Mouse (Mus musculus) limb, embryonic 12.5 days (tissue): ENCODE results near the gene Prss38. TPM values are rescaled to one million over a fixed set of nuclear protein-coding genes. Genes with fewer than 3 reads are reported as not detected.

ENCODE experiments used
- ATAC-seq: fragments of 200-750 bp; cut with Nextera tagmentation; 2 replicates; pipeline ENCODE4 v1.8.0; 2017; ENCODE audit warnings: low read depth, moderate TSS enrichment; ENCODE audit not compliant: insufficient number of reproducible peaks, insufficient read depth, low FRiP score, low TSS enrichment
- H3K27ac ChIP-seq: fragments of 300-500 bp; sonication (generic); 2 replicates; pipeline ENCODE4 v1.5.1; 2016; ENCODE audit warnings: mild to moderate bottlenecking, moderate library complexity
- H3K27me3 ChIP-seq: fragments of 300-500 bp; sonication (generic); 2 replicates; pipeline ENCODE4 v1.6.1; 2016; ENCODE audit warnings: mild to moderate bottlenecking, moderate library complexity
- H3K36me3 ChIP-seq: fragments of 300-500 bp; sonication (generic); 2 replicates; pipeline ENCODE4 v1.6.1; 2016; ENCODE audit warnings: mild to moderate bottlenecking, moderate library complexity
- H3K4me1 ChIP-seq: fragments of 300-500 bp; sonication (generic); replicated peaks from 2 replicates; pipeline ENCODE4 v1.6.1; 2016
- H3K4me2 ChIP-seq: fragments of 300-500 bp; sonication (generic); 2 replicates; pipeline ENCODE4 v1.6.1; 2016; ENCODE audit warnings: mild to moderate bottlenecking, moderate library complexity
- H3K4me3 ChIP-seq: fragments of 300-500 bp; sonication (generic); replicated peaks from 2 replicates; pipeline ENCODE4 v1.5.1; 2016; ENCODE audit warnings: mild to moderate bottlenecking
- H3K9ac ChIP-seq: fragments of 300-500 bp; sonication (generic); replicated peaks from 2 replicates; pipeline ENCODE4 v1.6.1; 2016; ENCODE audit warnings: mild to moderate bottlenecking, moderate library complexity
- H3K9me3 ChIP-seq: fragments of 300-500 bp; sonication (generic); 2 replicates; pipeline ENCODE4 v1.6.1; 2016; ENCODE audit warnings: mild to moderate bottlenecking, moderate library complexity
- WGBS: fragments of 180-500 bp; shearing (Covaris S2); methylation state at CpG from one replicate; pipeline ENCODE4 v1.1.7; 2016; 5-methylcytosine and 5-hydroxymethylcytosine counted together
- polyA plus RNA-seq: library from polyadenylated mRNA; unstranded; fragments of >200 nt; fragmentation: Nextera tagmentation; extraction: Ambion mirVana; gene quantifications from 2 replicates; pipeline ENCODE4 v1.2.1, GENCODE M21; 2016

Gene Prss38
- 0.16 TPM in 1 of 2 replicates, not detected in the other for polyA plus RNA-seq

DNA sequence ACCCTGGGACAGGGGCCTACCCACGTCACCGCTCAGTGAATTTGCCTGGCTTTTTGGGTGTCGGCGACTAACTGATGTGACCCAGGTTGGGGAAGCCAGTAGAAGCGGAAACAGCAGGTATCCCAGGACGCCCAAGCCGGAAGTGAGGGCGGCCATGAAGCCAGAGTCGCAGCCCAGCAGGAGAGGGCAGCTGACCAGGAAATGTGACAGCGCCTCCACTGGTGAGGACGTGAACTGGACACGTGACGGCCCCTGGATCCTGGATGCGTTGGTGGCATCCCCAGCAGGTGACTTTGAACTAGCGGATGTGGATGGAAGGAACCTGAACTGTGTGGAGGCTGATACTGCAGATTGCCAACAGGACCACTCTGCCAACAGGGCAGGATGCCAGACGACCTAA lies at the start of gene Prss38:
Gene Prss38, minus strand, starts transcription at position 183 of the 400 bp plus-strand sequence.
- 82% methylated on average over 16 of the region's 16 CpGs for WGBS
- ATAC-seq, result no peak
- no peaks in the 10 kb centered on the region for H3K4me1 ChIP-seq
- no peaks in the 10 kb centered on the region for H3K9me3 ChIP-seq
- no peaks in the 10 kb centered on the region for H3K27me3 ChIP-seq
- no peaks in the 10 kb centered on the region for H3K36me3 ChIP-seq
- no peak within 1 kb of the TSS for H3K4me2 ChIP-seq
- H3K9ac ChIP-seq, result no peak within 1 kb of the TSS
- H3K4me3 ChIP-seq, result no peak within 1 kb of the TSS
- no peak within 1 kb of the TSS for H3K27ac ChIP-seq

DNA sequence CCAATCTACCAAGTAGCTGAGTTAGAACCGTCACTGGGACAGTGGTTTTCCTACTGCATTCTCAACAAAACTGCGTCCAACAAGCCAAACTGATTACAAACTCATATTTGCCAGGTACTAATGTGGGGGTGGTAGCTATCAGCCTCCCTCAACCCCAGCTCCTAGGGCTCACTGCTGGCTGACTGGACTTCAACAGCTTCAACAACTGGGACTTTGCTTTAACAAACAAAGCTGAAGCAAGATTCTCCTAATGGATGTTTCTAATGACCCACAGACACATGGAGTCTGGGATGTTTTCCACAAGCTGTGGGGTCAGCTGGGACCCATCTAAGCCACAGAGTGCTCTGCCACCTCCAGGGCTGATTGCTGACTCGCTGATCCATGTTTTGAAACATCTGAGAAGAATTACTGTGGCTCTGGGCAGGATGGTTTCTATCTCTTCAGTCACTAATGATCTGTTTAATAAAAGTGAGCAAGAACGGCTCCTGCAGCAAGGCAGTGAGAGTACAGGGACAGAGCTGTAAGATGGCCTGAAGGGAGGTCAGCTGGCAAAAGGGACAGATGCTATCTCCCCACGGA lies 47.6 kb upstream of the Prss38 start:
- H3K4me3 ChIP-seq, result no peak overlapping the region
- peaks cover 12% of the 10 kb centered on the region for H3K4me1 ChIP-seq
- 0 out of 2 replicates have a peak overlapping the region, but pooled peaks have one; percentile 17 for H3K27ac ChIP-seq
- H3K36me3 ChIP-seq, result peaks cover 95% of the 10 kb centered on the region
- H3K27me3 ChIP-seq, result no peaks in the 10 kb centered on the region
- H3K4me2 ChIP-seq, result no peak overlapping the region
- WGBS, result 68% methylated on average over 5 of the region's 5 CpGs
- ATAC-seq, result no peak
- H3K9ac ChIP-seq, result no peak overlapping the region
- H3K9me3 ChIP-seq, result no peaks in the 10 kb centered on the region

DNA sequence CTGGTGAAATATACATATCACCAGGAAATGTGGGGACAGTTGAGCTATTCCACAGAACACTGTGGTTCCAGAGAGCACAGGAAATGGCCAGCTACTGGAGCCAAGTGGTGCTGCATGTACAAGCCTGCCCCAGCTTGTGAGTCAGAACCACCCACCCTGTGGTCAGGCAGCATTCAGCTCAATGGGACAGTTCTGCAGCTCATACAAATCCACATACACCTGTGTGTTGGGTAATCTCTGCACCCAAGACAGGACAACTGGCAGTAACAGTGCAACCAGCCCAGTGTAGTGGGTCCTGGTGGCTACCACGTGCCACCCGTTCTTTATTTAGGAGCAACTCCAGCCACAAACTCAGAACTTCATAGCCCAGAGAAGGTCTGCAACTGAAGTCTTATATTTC lies 46.5 kb upstream of the Prss38 start:
- WGBS, result 90% methylated on average over 2 of the region's 2 CpGs
- no peak overlapping the region for H3K27ac ChIP-seq
- no peak overlapping the region for H3K9ac ChIP-seq
- H3K4me2 ChIP-seq, result no peak overlapping the region
- peaks cover 93% of the 10 kb centered on the region for H3K36me3 ChIP-seq
- ATAC-seq, result no peak
- H3K4me3 ChIP-seq, result no peak overlapping the region
- H3K27me3 ChIP-seq, result no peaks in the 10 kb centered on the region
- peaks cover 12% of the 10 kb centered on the region for H3K4me1 ChIP-seq
- no peaks in the 10 kb centered on the region for H3K9me3 ChIP-seq

DNA sequence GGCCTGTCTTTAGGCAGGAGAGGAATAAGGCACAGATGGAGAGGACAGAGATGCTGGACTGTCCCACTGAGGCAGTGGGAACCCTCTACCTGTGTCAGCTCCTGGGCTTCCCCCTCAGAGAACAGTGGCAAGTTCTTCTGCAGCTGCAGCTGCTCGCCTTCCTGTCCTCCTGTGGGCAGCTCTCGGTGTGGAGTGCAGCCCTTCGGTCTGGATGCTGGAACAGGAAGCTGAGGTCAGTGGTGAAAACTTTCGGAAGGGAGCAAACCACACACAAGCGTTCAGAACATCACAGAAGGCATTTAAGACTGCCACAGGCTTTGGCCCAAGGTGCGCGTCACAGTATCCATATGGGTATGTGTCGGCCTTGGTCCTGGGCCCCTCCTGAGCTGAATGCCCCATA lies 46.0 kb upstream of the Prss38 start:
- no peak for ATAC-seq
- 86% methylated on average over 8 of the region's 8 CpGs for WGBS
- no peaks in the 10 kb centered on the region for H3K27me3 ChIP-seq
- H3K9ac ChIP-seq, result no peak overlapping the region
- no peak overlapping the region for H3K4me2 ChIP-seq
- H3K4me3 ChIP-seq, result no peak overlapping the region
- peaks cover 12% of the 10 kb centered on the region for H3K4me1 ChIP-seq
- peaks cover 93% of the 10 kb centered on the region for H3K36me3 ChIP-seq
- no peaks in the 10 kb centered on the region for H3K9me3 ChIP-seq
- H3K27ac ChIP-seq, result no peak overlapping the region

DNA sequence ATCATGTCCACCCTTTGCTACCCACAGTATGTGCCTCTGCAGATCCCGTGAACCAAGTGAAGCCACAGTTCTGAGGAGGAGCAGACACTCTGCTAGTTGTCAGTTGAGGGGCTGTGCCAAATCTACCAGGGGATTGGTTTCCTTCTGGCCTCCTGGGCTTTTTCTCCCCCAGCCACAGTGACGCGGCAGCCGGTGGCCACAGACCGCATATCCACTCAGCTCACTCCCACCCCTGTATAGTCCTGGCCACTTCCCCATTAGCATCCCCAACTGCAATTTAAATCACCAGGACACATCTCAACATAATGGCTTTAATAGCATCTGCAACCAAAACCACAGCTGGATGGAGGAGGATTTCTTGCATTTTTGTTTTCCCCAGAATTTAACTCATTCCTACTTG lies 43.3 kb upstream of the Prss38 start:
- no peak for ATAC-seq
- Histone ChIP-seq H3K27ac (peak overlapping the region; percentile 41), H3K9ac (no peak overlapping the region), H3K4me2 (no peak overlapping the region; the same call in 1 of the 2 replicates), H3K4me3 (no peak overlapping the region), H3K9me3 (no peaks in the 10 kb centered on the region), H3K4me1 (peaks cover 7% of the 10 kb centered on the region), H3K36me3 (peaks cover 94% of the 10 kb centered on the region), H3K27me3 (no peaks in the 10 kb centered on the region)
- WGBS, result 46% methylated on average over 5 of the region's 5 CpGs

DNA sequence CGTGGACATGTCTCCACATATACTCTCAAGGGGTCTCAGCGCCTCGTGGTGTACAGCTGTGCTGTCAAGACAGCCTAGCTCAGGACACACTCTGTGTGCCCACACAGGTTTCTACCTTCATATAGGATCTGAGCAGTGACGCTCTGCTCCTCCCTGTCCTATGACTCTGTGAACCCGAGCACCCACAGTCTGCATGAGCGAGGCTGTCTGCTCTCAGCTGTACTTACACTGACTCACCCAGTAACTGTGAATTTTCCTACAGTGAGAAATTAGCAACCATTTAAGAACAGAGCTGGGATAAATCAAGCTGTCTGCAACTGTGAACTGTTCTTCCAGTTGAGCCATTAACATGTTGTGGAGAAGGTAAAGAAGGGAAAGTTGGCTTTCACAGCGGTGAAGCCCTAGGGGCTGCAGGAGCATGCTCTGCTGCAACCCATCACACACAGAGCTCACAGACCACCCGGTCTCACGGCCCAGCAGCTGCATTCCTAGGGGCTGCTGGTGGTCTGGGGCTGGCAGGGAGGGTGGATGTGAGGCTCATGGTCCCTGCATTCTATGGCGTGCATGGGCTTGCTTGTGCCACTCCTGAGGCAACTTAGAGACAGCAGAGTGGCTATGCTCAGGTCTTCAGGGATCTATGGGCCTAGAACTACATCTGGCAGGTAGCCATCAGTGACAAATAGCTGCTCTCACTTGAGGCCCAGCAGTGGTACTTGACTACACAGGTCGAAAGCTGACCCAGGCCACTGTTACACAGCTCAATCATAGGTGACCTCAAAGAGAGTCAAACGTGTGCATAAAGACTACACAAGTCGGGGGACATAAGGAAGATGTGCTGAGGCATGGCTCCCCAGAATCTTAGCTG lies 37.8 kb upstream of the Prss38 start:
- 64% methylated on average over 13 of the region's 13 CpGs for WGBS
- H3K27me3 ChIP-seq, result no peaks in the 10 kb centered on the region
- no peaks in the 10 kb centered on the region for H3K9me3 ChIP-seq
- H3K4me2 ChIP-seq, result no peak overlapping the region
- no peak overlapping the region for H3K9ac ChIP-seq
- H3K4me1 ChIP-seq, result peaks cover 17% of the 10 kb centered on the region
- peak overlapping the region; percentile 47; the same call in 1 of the 2 replicates for H3K27ac ChIP-seq
- H3K36me3 ChIP-seq, result peaks cover 78% of the 10 kb centered on the region
- peak; percentile 48; the same call in 1 of the 2 replicates for ATAC-seq
- H3K4me3 ChIP-seq, result no peak overlapping the region

DNA sequence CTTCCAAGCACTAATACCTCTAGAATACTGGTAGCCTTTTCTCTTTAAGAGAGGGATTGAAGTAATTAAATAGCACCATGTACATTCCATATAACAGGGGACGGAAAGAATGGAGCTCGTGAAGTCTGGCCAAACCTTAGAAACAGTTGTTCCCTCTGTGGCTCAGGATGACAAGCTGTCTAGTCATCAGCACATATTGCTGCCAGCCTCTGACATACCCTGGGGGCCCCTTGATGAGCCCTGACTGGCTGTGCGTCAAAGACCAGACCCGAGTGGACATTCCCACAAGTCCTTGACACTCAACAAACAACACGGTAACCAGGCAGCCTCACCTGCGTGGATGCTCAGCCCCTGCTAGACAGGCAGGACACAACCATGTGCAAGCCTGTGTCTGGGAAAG lies 36.6 kb upstream of the Prss38 start:
- no peak for ATAC-seq
- Histone ChIP-seq H3K36me3 (peaks cover 80% of the 10 kb centered on the region), H3K27me3 (no peaks in the 10 kb centered on the region), H3K4me3 (no peak overlapping the region), H3K9ac (no peak overlapping the region), H3K27ac (0 out of 2 replicates have a peak overlapping the region, but pooled peaks have one; percentile 9), H3K4me1 (peaks cover 17% of the 10 kb centered on the region), H3K9me3 (no peaks in the 10 kb centered on the region), H3K4me2 (no peak overlapping the region)
- WGBS, result 73% methylated on average over 6 of the region's 6 CpGs

DNA sequence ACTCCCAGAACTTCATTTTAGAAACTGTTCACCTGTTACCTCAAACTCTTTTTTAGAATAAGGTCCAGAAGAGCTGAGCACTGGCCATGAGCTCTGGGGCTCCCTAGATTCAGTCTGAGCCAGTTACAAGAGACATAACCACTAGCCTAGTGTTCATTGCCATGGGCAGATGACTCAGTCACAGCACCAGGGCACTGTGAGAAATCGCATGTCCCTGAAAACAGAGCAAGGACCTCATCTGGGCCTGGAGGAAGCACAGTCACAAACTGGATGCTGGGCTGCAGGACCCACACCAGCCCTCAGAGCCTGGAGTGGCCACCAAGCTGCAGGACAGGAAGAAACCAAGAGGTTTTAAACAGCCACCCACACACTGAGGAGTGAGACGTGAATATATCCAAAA lies 35.4 kb upstream of the Prss38 start:
- Histone ChIP-seq H3K9me3 (no peaks in the 10 kb centered on the region), H3K4me2 (no peak overlapping the region), H3K27me3 (no peaks in the 10 kb centered on the region), H3K4me1 (peaks cover 17% of the 10 kb centered on the region), H3K36me3 (peaks cover 80% of the 10 kb centered on the region), H3K27ac (no peak overlapping the region), H3K4me3 (no peak overlapping the region), H3K9ac (no peak overlapping the region)
- 83% methylated on average over 2 of the region's 2 CpGs for WGBS
- ATAC-seq, result no peak

DNA sequence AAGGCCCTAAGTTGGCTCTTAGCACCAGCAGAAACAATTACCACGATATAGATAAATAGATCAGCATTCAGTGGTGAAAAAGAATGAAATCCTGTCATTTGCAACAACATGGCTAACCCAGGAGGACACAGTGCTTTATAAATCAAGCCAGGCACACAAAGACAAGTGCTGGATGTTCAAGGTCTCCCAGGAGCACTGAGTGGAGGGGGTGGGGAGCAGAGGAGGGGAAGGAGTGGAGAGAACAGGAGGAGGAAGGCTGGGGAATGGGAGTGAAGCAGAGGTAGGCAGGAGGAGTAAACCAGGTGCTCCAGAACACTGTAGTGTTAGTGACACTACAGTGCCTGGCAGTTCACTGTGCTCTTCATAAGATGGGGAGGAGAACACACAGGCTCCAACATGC lies 30.3 kb upstream of the Prss38 start:
- no peak overlapping the region for H3K4me2 ChIP-seq
- peaks cover 82% of the 10 kb centered on the region for H3K36me3 ChIP-seq
- no peaks in the 10 kb centered on the region for H3K27me3 ChIP-seq
- H3K4me3 ChIP-seq, result no peak overlapping the region
- no peak for ATAC-seq
- H3K9me3 ChIP-seq, result no peaks in the 10 kb centered on the region
- H3K27ac ChIP-seq, result no peak overlapping the region
- no peak overlapping the region for H3K9ac ChIP-seq
- 95% methylated on average over 1 of the region's 1 CpGs for WGBS
- H3K4me1 ChIP-seq, result peaks cover 4% of the 10 kb centered on the region; the same call in 1 of the 2 replicates

DNA sequence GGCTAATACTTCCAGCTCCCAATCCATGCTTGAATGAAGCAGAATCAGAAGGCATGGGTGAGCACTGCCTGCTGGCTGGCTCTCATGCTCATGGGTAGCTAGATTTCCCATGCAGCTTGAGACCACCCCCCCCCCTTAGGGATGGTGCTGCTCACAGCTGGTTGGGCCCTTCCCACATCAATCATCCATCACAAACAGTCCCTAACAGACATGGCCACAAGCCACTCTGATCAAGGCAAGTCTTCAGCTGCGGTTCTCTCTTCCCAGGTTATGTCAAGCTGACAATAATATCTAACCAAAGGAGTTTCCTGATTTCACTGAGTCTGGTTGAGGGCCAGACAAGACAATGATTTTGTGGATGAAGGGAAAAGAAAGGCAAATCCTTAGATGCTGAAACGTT lies 25.4 kb upstream of the Prss38 start:
- ATAC-seq, result no peak
- Histone ChIP-seq H3K4me1 (peaks cover 37% of the 10 kb centered on the region), H3K27ac (no peak overlapping the region), H3K27me3 (no peaks in the 10 kb centered on the region), H3K4me2 (no peak overlapping the region), H3K4me3 (no peak overlapping the region), H3K36me3 (peaks cover 34% of the 10 kb centered on the region), H3K9ac (no peak overlapping the region), H3K9me3 (no peaks in the 10 kb centered on the region)
- 79% methylated on average over 2 of the region's 2 CpGs for WGBS

DNA sequence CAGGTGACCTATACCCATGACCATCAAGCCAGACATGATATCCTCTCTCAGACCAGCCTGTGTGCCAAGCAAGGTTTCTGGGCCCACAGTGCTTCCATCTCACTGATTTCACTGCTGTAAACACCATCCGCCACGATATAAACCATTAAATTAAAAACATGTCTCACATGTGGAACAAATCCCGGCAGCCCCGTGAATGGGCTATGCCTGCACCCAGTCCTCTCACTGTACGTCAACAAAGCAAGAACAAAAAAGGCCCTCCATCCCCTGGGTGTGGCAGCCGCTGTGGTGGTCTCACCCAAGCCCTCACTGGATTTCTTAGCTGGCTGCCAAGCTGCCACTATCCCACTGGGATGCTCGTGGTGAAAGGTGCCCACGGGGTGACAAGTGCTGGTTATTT lies 24.4 kb upstream of the Prss38 start:
- Histone ChIP-seq H3K27ac (peak overlapping the region; percentile 86), H3K27me3 (no peaks in the 10 kb centered on the region), H3K9ac (no peak overlapping the region), H3K4me2 (no peak overlapping the region), H3K4me1 (peaks cover 37% of the 10 kb centered on the region), H3K9me3 (no peaks in the 10 kb centered on the region), H3K36me3 (peaks cover 26% of the 10 kb centered on the region), H3K4me3 (no peak overlapping the region)
- 40% methylated on average over 8 of the region's 8 CpGs for WGBS
- ATAC-seq, result no peak
